Mouse (Mus musculus) telencephalon, adult 2 months (tissue): ENCODE results near the gene Olfr157.

Experiments used
- DNase-seq: peaks from one replicate; pipeline ENCODE4 v3.0.0-alpha.2; 2011; ENCODE audit warnings: low read depth, low spot score

Gene Olfr157

DNA sequence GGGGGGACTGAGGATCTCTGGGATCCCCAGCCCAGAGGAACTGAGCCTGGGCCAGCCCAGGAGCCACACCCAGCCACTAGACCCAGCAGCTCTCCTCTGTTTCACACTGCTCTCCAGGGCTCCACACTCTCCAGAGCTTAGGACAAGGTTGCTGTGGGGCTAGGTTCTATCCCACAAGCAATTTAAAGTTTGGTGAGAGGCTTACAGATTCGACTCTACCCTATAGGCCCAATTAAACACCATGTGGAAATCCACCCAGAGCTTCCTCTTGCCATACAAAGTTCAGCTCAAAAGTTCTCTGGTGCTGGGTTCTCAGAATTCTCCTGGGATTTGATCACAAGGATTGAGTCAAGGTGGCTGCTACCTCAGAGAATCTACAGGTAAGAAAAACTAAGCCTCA, at the start of gene Olfr157:
TSS of gene Olfr157 (minus strand) at position 101 of the 400 bp plus-strand sequence.
- DNase-seq: no peak

DNA sequence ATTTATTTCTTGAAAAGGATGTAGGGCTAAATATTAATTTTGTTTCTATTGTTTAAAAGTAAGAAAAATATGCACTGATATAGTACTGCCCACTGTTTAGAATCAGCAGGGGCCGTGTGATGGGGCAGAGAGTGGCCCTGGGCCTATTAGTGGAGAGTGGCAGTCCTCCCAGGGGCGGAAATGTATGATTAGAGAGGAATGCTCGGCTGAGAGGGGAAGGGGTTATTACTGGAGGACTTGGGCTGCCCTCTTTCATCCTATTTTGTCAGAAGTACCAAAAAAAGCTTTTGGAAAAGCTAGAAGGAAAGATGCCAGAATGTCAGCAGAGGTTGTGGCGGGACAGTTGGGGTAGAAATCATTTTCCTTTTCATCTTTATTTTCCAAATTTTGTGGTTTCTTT, 44.2 kb upstream of the Olfr157 start:
- no peak for DNase-seq

DNA sequence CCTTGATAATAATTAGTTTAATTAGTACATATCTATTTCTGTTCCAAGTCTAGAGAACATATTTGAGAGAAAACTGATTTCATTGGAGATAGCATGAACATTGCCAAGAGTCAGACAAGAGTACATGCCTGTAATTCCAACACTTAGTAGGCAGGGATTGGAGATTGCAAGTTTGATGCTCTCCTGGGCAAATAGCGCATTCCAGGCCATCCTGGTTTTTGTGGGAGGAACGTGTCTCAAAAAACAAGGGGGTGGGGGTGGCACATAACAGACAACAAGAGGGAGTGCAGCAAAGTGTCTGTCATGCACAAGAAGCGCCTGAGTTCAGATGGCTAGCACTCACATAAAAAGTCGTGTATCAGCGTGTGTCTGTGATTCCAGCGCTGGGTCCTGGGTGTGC, 39.6 kb upstream of the Olfr157 start:
- DNase-seq: no peak

DNA sequence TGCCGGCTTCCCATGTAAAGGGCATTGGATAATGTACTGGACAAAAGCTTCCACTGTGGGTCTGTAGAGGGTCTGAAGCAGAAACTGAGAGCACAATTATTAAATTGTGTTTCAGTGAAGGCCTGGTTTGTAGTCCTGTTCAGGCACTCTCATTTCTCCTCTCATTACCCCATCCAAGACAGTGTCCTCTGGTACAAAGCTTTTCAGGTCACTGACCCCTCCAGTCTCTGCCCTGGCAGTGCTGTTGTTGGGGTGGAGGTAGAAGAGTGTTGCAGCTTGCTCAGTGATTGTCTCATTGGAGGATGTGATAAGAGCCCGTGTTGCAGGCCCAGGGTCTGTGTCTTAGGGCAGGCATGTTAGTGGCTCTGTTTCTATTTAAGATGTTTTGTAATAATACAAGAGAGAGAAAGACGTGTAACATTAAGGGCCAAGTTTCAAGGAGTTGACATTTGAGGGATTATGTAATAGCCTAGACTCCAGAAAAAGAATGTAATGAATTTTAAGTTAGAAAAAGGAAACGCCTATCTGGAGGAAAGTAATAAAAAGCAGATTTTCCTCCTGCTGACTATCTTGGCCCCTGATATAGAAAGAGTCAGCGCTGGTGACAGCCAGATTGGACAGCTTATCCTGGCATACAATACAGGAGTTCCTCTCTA, 38.2 kb upstream of the Olfr157 start:
- DNase-seq: no peak

- no peak for DNase-seq
Observed at GRCm38 (mm10) chr4:43877230-43877629, 37.2 kb upstream of the Olfr157 start.

- DNase-seq: no peak
Observed at GRCm38 (mm10) chr4:43875919-43876411, 36.0 kb upstream of the Olfr157 start.

DNA sequence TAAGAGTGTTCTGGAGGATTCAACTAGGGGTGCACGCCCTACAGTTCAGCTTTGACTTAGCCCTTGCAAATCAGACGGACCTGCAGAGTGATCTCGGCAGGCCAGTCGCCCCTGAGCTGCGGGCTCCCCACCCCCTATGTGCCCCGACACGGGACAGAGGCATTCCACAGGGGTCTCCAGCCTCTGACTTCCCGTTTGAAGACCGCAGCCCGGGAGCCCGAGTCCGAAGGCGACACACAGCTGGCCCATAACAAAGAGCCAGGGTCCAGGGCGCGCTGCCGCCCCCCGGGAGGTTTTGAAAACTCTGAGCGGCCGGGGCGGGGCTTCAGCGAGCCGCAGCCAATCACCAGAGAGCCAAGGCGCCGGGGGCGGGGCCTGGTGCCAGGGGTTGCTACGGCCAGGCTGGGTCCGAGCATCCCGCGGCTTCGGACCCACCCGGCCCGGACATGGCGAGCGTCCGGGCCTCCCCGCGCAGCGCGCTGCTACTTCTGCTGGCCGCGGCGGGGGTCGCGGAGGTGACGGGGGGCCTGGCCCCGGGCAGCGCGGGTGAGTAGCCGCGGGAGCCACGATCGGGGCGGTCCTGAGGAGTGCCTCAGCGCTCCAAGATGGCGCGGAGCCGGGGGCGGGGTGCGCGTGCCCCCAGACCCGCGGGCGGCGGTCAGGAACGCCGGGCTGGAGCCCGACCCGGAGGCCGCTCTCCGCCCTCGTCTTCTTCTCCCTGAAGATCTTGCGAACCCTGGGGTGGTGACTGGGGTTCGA, 35.3 kb upstream of the Olfr157 start, which contains the start of gene Reck:
TSS of gene Reck (plus strand) at position 371 of the 759 bp plus-strand sequence.
- DNase-seq: no peak

DNA sequence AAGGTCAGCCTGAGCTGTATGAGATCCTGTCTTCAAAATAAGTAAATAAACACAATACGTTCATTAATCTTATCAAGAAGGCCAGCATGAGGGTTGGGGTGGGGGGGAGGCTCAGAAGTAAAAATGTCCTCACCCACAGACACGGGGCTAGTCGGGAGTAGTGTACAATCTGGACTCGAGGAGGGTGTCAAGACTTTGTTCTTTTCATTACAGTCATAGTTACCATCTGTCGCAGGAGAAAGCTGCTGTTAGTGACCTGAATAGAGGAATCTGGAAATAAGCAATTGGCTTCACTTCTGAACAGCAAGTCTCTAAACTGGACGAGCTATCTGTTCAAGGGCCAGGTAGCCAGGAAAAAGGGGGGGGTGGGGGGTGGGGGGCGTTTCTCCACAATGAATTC, 34.5 kb upstream of the Olfr157 start:
- DNase-seq: no peak

- no peak for DNase-seq
Observed at GRCm38 (mm10) chr4:43869821-43870220, 29.8 kb upstream of the Olfr157 start.

DNA sequence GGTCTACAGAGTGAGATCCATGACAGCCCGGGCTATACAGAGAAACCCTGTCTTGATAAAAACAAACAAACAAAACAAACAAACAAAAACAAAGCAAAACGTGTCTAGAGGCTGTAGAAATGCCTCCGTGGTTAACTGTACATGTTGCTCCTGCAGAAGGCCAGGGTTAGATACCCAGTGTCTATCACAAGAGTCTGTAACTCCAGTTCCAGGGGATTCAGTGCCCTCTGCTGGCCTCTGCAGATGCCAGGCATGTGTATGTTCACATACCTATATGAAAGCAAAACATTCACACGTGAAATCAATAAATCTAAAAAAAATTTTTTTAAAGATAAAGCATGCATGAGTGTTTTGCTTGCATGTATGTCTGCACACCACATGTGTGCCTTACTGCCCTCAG, 23.3 kb upstream of the Olfr157 start:
- DNase-seq: no peak

DNA sequence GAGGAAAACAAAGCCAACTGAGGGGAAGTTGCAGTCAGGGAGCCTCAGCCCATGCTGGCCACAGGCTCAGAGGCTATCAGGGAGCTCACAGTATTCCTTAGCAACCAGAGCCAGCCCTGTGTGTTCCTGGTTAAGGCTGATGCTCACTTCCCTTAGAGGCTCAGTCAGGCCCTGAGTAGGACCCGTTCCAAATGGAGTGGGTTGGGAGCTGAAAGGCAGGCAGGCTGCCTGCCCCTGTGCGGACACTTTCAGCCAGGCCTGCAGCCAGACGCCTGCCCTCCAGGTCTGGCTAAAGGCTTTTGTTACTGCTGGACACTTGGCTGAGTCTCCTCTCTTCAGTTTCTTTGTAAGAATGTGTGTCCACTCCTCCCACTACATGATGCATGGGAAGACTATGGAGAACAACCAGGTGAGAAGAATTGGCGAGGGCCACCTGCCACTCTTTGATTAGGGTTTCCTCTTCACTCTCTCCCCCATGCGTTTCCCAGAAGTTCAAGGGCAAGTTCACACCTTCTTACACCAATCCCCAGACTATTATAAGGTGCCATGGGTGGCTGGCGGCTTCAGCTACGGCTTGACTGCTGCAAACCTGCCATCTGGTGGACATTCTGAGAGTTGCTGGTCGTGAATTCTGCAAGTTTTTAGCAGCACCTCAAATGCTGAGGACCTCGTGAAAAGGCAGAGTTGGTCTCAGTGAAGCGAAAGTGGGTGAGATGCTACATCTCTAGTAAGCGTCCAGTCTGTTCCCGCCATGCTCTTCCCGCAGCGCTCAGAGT, 20.9 kb upstream of the Olfr157 start:
- no peak for DNase-seq

DNA sequence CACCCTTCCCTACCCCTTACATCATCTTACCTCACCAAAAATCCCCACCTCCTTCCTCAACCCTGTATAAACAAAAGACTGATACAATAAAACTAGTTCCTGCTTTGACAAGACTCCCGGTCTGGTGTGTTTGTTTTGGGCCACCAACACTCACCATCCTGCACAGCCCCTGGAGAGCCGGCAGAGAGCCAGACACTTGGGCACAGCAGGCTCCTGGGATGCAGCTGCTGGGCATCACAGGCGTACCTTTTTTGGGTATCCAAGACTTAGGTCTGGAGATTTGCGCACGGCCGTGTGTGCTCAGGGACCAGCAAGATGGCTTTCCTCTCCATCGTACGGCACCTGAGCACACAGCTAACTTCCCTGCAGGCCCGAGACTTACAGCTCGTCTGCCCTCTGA, 19.9 kb upstream of the Olfr157 start:
- DNase-seq: no peak

DNA sequence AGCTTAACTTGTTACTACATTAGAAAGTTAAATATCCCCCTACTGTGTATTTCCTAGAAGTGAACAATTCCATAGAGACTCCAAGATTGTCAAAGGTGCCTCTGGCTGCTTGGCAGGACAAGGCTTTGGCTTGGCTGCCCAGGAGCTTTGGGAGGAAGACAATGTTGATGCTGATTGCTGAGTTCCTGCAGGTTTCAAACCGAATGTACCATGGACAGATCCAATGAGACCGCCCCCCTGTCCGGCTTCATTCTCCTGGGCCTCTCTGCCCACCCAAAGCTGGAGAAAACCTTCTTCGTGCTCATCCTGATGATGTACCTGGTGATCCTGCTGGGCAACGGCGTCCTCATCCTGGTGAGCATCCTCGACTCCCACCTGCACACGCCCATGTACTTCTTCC, 14.1 kb upstream of the Olfr157 start:
- no peak for DNase-seq

GRCm38 (mm10) chr4:43851265-43851664, 11.3 kb upstream of the Olfr157 start, which contains the start of gene Olfr155:
Olfr155 (plus strand) TSS chr4:43851565.
- no peak for DNase-seq

GRCm38 (mm10) chr4:43838326-43838725, 1.7 kb downstream of the Olfr157 start:
- no peak for DNase-seq

DNA sequence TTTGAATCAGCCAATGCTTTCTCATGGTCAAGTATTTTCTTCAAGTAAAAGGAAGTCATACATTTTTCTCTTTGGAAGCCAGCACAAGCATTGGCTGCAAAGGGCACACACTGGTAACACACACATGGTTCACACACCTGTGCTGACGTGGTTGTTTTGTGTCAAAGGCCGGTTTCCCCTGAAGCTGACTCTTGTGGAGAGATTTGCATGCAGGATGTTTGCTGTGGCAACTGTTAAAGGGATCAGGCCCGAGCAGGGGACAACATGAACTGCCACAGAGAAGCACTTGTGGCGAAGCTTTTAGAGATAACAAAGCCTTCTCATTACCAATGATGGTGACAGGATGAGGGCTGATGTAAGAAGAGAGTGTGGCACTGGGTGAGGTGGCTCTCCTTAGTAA, 5.3 kb downstream of the Olfr157 start:
- DNase-seq: no peak

GRCm38 (mm10) chr4:43833752-43834151, 6.2 kb downstream of the Olfr157 start:
- no peak for DNase-seq

- DNase-seq: no peak
Observed at GRCm38 (mm10) chr4:43832031-43832430, 8.0 kb downstream of the Olfr157 start.

DNA sequence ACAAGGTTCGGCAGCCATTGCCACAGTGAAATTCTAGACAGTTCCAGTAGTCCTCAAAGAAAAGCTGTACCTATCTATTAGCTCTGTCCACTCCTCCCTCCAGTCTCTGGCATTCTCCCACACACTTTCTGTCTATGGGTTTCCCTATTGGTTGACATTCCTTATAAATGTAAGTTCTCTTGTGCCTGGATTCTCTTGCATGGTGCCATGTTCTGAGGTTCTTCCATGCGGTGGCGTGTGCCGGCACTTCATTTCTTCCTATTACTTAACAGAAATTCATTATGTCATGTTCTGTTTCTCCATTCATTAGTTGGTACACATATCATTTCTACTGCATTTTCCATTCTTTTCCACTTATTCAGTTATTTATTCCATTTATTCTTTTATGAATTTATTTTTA, 11.2 kb downstream of the Olfr157 start:
- DNase-seq: no peak

GRCm38 (mm10) chr4:43823845-43824337, 16.1 kb downstream of the Olfr157 start, which contains the start of gene Olfr156:
Olfr156 (minus strand) TSS chr4:43823895.
- no peak for DNase-seq

GRCm38 (mm10) chr4:43822896-43823550, 17.0 kb downstream of the Olfr157 start:
- no peak for DNase-seq
